Mouse (Mus musculus): ENCODE measurements around the gene Fgfr2.

GRCm38 (mm10) chr7:130662250-130662649 is 2460.9 kb downstream of the Fgfr2 start:
- no peak for TF ChIP-seq CTCF (IDR thresholded peaks at IDR 0.05; ENCODE audit: extremely low read depth, insufficient read length, insufficient replicate concordance, low read depth, low read length)
- no peak for TF ChIP-seq POLR2A (IDR thresholded peaks at IDR 0.05; ENCODE audit: low read depth, low read length)

All from small intestine, adult 2 months (tissue).